Mouse (Mus musculus) ES-E14 (cell line): ENCODE data around the gene Ntrk2. TPM values are rescaled to one million over a fixed set of nuclear protein-coding genes. Genes with fewer than 3 reads are reported as not detected.

Experiments
- DNase-seq: peaks from one replicate; pipeline ENCODE4 v3.0.0-alpha.2; 2013; ENCODE audit warnings: low read depth, low spot score
- H3K27ac ChIP-seq: 2 replicates; pipeline ENCODE4 v1.5.1; 2012; ENCODE audit warnings: low read depth, mild to moderate bottlenecking, low read length, moderate library complexity, mixed read lengths; ENCODE audit not compliant: poor library complexity, insufficient read depth, severe bottlenecking
- H3K36me3 ChIP-seq: 2 replicates; pipeline ENCODE4 v1.6.1; 2012; ENCODE audit warnings: mild to moderate bottlenecking, low read length, moderate library complexity, mixed read lengths; ENCODE audit not compliant: control insufficient read depth, poor library complexity, insufficient read depth, severe bottlenecking
- H3K4me1 ChIP-seq, 2 experiments: fragments of 150-350 bp in 1 of 2; sonication (generic) in 1 of 2; 2 replicates each; pipeline ENCODE4 v1.6.1; 2012; ENCODE audit warnings: low read length in 2 of 2, mild to moderate bottlenecking in 1 of 2, mixed read lengths in 1 of 2; ENCODE audit not compliant: control insufficient read depth in 2 of 2, insufficient read depth in 2 of 2, poor library complexity in 1 of 2
- H3K4me3 ChIP-seq, 2 experiments: fragments of 150-350 bp in 1 of 2; sonication (generic) in 1 of 2; 2 replicates each; pipeline ENCODE4 v1.5.1; 2012; ENCODE audit warnings: low read length in 2 of 2, low read depth in 1 of 2, mild to moderate bottlenecking in 1 of 2, mixed read lengths in 1 of 2; ENCODE audit not compliant: insufficient read depth in 1 of 2, poor library complexity in 1 of 2, severe bottlenecking in 1 of 2
- H3K9ac ChIP-seq: 2 replicates; pipeline ENCODE4 v1.6.1; 2012; ENCODE audit warnings: low read depth, mild to moderate bottlenecking, low read length, mixed read lengths; ENCODE audit not compliant: poor library complexity, insufficient read depth, severe bottlenecking
- H3K9me3 ChIP-seq: fragments of 150-350 bp; sonication (generic); 2 replicates; pipeline ENCODE4 v1.6.1; 2012; ENCODE audit warnings: low read depth, mild to moderate bottlenecking, low read length; ENCODE audit not compliant: control insufficient read depth, insufficient read depth
- CHD2 ChIP-seq: IDR thresholded peaks from 2 replicates; pipeline ENCODE4 v1.6.1; 2014; ENCODE audit warnings: mild to moderate bottlenecking, low read depth, low read length, inconsistent platforms
- HCFC1 ChIP-seq: IDR thresholded peaks from 2 replicates; pipeline ENCODE4 v1.6.1; 2012; ENCODE audit warnings: low read length, inconsistent platforms, borderline replicate concordance; ENCODE audit not compliant: insufficient read depth
- MAFK ChIP-seq: IDR thresholded peaks from 2 replicates; pipeline ENCODE4 v1.6.1; 2014; ENCODE audit warnings: mild to moderate bottlenecking, low read depth, low read length, inconsistent platforms; ENCODE audit not compliant: insufficient read depth
- ZC3H11A ChIP-seq: IDR thresholded peaks from 2 replicates; pipeline ENCODE4 v1.6.1; 2012; ENCODE audit warnings: low read depth, mild to moderate bottlenecking, inconsistent platforms, low read length, borderline replicate concordance
- ZNF384 ChIP-seq: IDR thresholded peaks from 2 replicates; pipeline ENCODE4 v1.6.1; 2012; ENCODE audit warnings: low read depth, low read length, inconsistent platforms
- in situ Hi-C, 2 experiments: fragments of 600-800 bp; cut with MboI; formaldehyde crosslinking; loops; one replicate each; pipeline ENCODE4 v1.15.1; 2025; ENCODE audit warnings: low sequenced_read_pairs in 2 of 2, inconsistent platforms in 1 of 2; ENCODE audit not compliant: unreplicated experiment in 2 of 2
- total RNA-seq: library from RNA; depleted of rRNA; stranded (reverse); fragments of 300-350 nt; gene quantifications from 2 replicates; pipeline ENCODE4 v1.2.3, GENCODE M21; 2012

The Ntrk2 gene
- total RNA-seq, 1 experiment = 5.0 TPM

DNA sequence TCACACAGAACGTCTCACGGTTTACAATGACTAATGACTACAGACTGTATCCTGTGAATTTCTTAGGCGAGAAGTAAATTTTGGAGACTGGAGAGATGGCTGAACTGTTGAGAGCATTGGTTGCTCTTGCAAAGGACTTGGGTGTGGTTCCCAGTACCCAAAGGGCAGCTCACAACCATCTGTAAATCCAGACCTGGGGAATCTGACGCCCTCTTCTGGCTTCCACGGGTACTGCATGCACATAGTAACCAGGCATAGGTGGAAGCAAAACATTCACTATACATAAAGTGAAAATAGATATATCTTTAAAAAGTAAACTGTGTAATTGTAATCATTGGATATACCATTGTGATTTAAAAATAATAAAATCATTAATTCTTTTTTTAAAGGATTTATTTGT is 310.9 kb downstream of the Ntrk2 start:
- no peak for DNase-seq
- Histone ChIP-seq H3K36me3 (no peaks in the 10 kb centered on the region), H3K9ac (no peak overlapping the region), H3K4me3 (no peak overlapping the region), H3K4me1 (no peaks in the 10 kb centered on the region), H3K27ac (no peak overlapping the region), H3K9me3 (no peaks in the 10 kb centered on the region)
- TF ChIP-seq CHD2 = no peak
- in situ Hi-C loops = no loop called here

DNA sequence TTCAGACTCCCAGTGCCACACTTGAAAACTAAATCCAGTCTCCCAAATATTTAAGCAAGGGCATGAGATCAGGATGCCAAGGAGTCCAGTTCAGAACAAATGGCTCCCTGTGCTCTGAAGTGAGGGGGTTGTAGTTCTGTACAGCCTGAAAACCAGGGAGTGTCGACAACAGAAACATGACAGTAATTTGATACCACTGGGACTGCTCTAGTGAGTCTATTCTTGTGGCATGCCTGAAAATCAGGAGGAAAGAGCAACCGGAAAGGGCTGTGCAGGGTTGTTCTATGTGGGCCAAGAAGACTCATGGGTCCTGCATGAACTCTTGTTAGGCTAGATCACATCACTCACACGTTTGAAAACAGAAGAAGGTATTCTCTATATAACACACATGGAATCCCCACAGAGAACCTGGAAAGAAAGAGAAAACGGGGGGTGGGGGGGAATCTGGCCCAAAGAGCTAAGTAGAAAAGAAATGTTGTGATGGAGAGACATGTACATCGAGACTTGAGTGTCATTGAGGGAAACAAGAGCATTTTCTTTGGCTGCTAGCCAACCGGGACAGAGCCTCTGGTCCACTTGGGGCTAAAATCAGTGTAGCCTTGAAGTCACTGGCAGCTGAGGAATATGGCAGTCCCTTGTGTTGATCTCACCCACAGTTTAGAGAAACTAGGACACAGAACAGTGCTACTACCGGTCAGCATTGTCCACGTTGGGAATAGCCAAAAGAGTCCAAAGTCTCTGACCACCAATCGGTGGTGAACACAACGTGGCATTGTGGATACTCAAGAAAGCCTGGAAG is 313.4 kb downstream of the Ntrk2 start:
- in situ Hi-C loops = no loop called here
- H3K4me3 ChIP-seq = no peak overlapping the region
- no peak for DNase-seq
- H3K4me1 ChIP-seq = no peaks in the 10 kb centered on the region
- H3K27ac ChIP-seq = no peak overlapping the region
- H3K9me3 ChIP-seq = no peaks in the 10 kb centered on the region
- H3K9ac ChIP-seq = no peak overlapping the region
- TF ChIP-seq ZNF384 (no peak), ZC3H11A (no peak), MAFK (no peak), CHD2 (no peak), HCFC1 (no peak)
- no peaks in the 10 kb centered on the region for H3K36me3 ChIP-seq

DNA sequence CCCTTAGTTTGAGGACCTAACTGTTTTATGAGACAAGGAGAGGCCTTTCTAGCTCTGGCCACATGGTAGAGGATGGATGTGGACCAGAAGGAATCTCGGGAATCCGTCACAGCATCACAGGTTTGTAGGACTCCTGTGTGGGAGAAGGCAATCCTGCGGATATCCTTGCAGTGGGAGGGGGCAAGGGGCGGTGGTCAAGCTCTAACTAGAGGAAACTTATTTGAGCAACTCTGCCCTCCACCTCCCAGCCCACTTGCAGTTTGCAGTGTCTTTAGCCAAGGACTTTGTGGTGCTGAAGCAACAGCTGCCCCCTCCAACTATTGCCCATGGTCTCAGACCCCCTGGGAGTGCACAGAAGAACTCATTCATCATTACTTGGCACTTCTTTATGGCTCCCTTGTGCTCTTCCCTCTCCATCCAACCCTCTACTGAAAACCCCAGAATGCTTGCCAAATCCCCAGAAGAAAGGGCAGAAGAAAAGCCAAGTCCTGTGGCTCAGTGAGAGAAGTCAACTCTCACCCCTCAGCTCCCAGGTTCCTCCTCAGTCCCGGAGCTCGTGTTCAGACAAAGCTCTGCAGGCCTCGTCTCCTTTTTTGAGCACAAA is 336.9 kb downstream of the Ntrk2 start:
- DNase-seq = no peak
- in situ Hi-C loops = no loop called here
- H3K4me3 ChIP-seq = no peak overlapping the region
- no peaks in the 10 kb centered on the region for H3K4me1 ChIP-seq
- no peak overlapping the region for H3K9ac ChIP-seq
- no peaks in the 10 kb centered on the region for H3K36me3 ChIP-seq
- H3K9me3 ChIP-seq = no peaks in the 10 kb centered on the region
- no peak overlapping the region for H3K27ac ChIP-seq
- TF ChIP-seq ZNF384 = no peak
- TF ChIP-seq MAFK = no peak
- no peak for TF ChIP-seq HCFC1
- no peak for TF ChIP-seq CHD2
- TF ChIP-seq ZC3H11A = no peak

DNA sequence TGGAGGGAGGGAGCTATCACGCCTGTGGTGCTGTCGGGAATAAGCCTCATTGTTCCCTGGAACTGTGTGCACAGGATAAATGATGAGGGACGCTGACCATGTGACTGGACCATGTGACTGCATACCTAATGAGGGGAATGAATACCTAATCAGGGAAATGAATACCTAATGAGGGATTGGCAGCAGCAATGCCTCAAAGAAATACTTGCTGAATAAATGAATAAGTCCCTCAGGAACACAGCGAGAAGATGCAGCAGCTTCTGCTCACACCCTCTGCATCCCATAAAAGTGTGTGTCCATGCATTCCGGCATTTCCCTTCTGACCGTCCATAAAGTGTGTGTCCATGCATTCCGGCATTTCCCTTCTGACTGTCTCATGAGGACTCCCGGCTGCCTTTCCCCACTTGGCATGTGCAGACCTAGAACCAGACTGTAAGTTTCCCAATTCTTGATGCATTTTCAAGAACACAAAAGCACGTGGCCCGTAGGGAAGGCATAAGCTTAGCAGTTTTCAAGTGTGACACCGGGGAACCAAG is 338.0 kb downstream of the Ntrk2 start:
- Histone ChIP-seq H3K27ac (no peak overlapping the region), H3K4me3 (no peak overlapping the region), H3K4me1 (no peaks in the 10 kb centered on the region), H3K9me3 (no peaks in the 10 kb centered on the region), H3K9ac (no peak overlapping the region), H3K36me3 (no peaks in the 10 kb centered on the region)
- no peak for TF ChIP-seq HCFC1
- DNase-seq = no peak
- in situ Hi-C loops = no loop called here
